Mouse (Mus musculus) liver, adult 2 months (tissue): Measurements from ENCODE around the gene Lrrc23.
"Not testable (repeated sequence)": the region's sequence is repeated elsewhere in the genome, so short reads cannot be mapped to it uniquely, and the experiment has no call there.

ENCODE experiments used
- CTCF ChIP-seq: fragments of 200-500 bp; IDR thresholded peaks from 2 replicates; pipeline ENCODE4 v1.5.1; 2011; ENCODE audit warnings: low read depth, low read length, control low read depth
- POLR2A ChIP-seq: fragments of 200-500 bp; IDR thresholded peaks from 2 replicates; pipeline ENCODE4 v1.6.1; 2011; ENCODE audit warnings: low read length, control low read depth; ENCODE audit not compliant: insufficient read depth; ENCODE audit errors: extremely low read depth

- TF ChIP-seq CTCF, POLR2A: not testable (repeated sequence)
These were observed 31.3 kb upstream of the Lrrc23 start for GRCm38 (mm10) chr6:124810566-124811402.
